Mouse (Mus musculus) spleen, adult 2 months (tissue): Measurements from ENCODE around the gene St3gal2.

Experiments
- CTCF ChIP-seq: fragments of 200-500 bp; IDR thresholded peaks from 2 replicates; pipeline ENCODE4 v1.5.1; 2011; ENCODE audit warnings: mild to moderate bottlenecking, inconsistent platforms; ENCODE audit not compliant: insufficient read depth, insufficient read length, insufficient replicate concordance; ENCODE audit errors: extremely low read depth
- POLR2A ChIP-seq: fragments of 200-500 bp; IDR thresholded peaks from 2 replicates; pipeline ENCODE4 v1.6.1; 2011; ENCODE audit warnings: low read depth, low read length, inconsistent platforms

DNA sequence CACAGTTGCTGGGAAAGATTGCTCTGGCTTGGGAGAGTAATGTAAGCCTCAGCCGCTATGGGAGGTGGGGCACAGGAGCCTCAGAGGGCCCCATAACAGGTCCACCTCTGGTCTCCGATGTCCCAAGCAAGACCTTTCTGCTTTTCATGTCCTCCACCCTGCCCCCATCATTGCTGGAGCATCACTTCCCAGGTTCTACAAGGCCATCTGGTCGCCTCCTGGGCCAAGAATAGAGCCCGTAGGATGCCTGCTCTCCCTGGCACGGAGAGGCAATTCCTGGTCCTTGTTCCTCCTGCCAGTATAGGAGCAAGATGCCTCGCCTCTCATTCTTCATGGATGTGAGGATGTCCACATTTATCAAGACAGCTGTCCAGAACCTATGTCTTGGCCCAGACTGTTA lies 40.2 kb downstream of the St3gal2 start:
- TF ChIP-seq POLR2A = no peak
- no peak for TF ChIP-seq CTCF
